Mouse (Mus musculus) CH12.LX (cell line): ENCODE measurements at regions not wholly inside any gene's neighbourhood (a gene's known extent, or its start where the extent isn't known, plus 50 kb on each side); places are given as distances from the start of the nearest gene placed in this dataset.

ENCODE experiments used
- DNase-seq: peaks from one replicate; pipeline ENCODE4 v3.0.0-alpha.2; 2013; ENCODE audit errors: extremely low read depth
- H3K27ac ChIP-seq: 2 replicates; pipeline ENCODE4 v1.5.1; 2012; ENCODE audit warnings: low read depth, mild to moderate bottlenecking, control low read depth, moderate library complexity; ENCODE audit not compliant: insufficient read depth
- H3K27me3 ChIP-seq: replicated peaks from 2 replicates; pipeline ENCODE3; 2012; ENCODE audit warnings: inconsistent platforms
- H3K36me3 ChIP-seq, 2 experiments: replicated peaks in 1 of 2; 2 replicates each; pipeline versions ENCODE3 to v1.6.1; 2012; ENCODE audit warnings: inconsistent platforms in 1 of 2, low read length in 1 of 2, mild to moderate bottlenecking in 1 of 2, mixed read lengths in 1 of 2, moderate library complexity in 1 of 2; ENCODE audit not compliant: control insufficient read depth in 1 of 2, insufficient read depth in 1 of 2
- H3K4me1 ChIP-seq, 2 experiments: 2 replicates each; pipeline ENCODE4 v1.6.1; 2012; ENCODE audit warnings: inconsistent platforms in 1 of 2, moderate library complexity in 1 of 2; ENCODE audit not compliant: insufficient read depth in 2 of 2, control insufficient read depth in 1 of 2
- H3K4me2 ChIP-seq: 2 replicates; pipeline ENCODE4 v1.6.1; 2012; ENCODE audit warnings: low read depth, mild to moderate bottlenecking, control low read depth; ENCODE audit not compliant: poor library complexity, insufficient read depth, severe bottlenecking
- H3K4me3 ChIP-seq, 3 experiments: fragments of 150-350 bp in 1 of 3; sonication (generic) in 1 of 3; replicated peaks in 1 of 3; 2 replicates each; pipeline versions ENCODE3 to v1.5.1; 2011 to 2012; ENCODE audit warnings: low read depth in 2 of 3, low read length in 2 of 3, mild to moderate bottlenecking in 2 of 3, moderate library complexity in 2 of 3, control low read depth in 1 of 3, improper control_type of control experiment in 1 of 3, inconsistent platforms in 1 of 3, mixed read lengths in 1 of 3; ENCODE audit not compliant: poor library complexity in 1 of 3
- H3K79me2 ChIP-seq: replicated peaks from 2 replicates; pipeline ENCODE4 v1.6.1; 2012; ENCODE audit warnings: mild to moderate bottlenecking, moderate library complexity; ENCODE audit not compliant: control insufficient read depth, poor library complexity, insufficient read depth, severe bottlenecking; ENCODE audit errors: extremely low read depth
- H3K9ac ChIP-seq: 2 replicates; pipeline ENCODE4 v1.6.1; 2012; ENCODE audit warnings: low read depth, mild to moderate bottlenecking, control low read depth, moderate library complexity; ENCODE audit not compliant: insufficient read depth
- H3K9me3 ChIP-seq: replicated peaks from 2 replicates; pipeline ENCODE3; 2012; ENCODE audit warnings: low read length, inconsistent platforms, mixed read lengths
- CHD2 ChIP-seq: IDR thresholded peaks from 2 replicates; pipeline ENCODE4 v1.6.1; 2011; ENCODE audit warnings: low read length, improper control_type of control experiment
- CTCF ChIP-seq, 2 experiments: IDR thresholded peaks in 1 of 2; conservative IDR thresholded peaks in 1 of 2; 2 replicates each; pipeline ENCODE4 v1.5.1; 2011 to 2012; ENCODE audit warnings: low read depth in 2 of 2, low read length in 2 of 2, improper control_type of control experiment in 1 of 2, inconsistent platforms in 1 of 2, mild to moderate bottlenecking in 1 of 2, moderate library complexity in 1 of 2
- ELF1 ChIP-seq: IDR thresholded peaks from 2 replicates; pipeline ENCODE4 v1.6.1; 2014; ENCODE audit warnings: low read depth, mild to moderate bottlenecking, inconsistent platforms, low read length, improper control_type of control experiment
- ETS1 ChIP-seq: conservative IDR thresholded peaks from 2 replicates; pipeline ENCODE4 v1.6.1; 2012; ENCODE audit warnings: low read depth, mild to moderate bottlenecking, inconsistent platforms, low read length, improper control_type of control experiment, moderate library complexity
- HCFC1 ChIP-seq: IDR thresholded peaks from 2 replicates; pipeline ENCODE4 v1.6.1; 2012; ENCODE audit warnings: low read depth, mild to moderate bottlenecking, inconsistent platforms, low read length, improper control_type of control experiment
- IRF4 ChIP-seq: IDR thresholded peaks from 2 replicates; pipeline ENCODE4 v1.6.1; 2014; ENCODE audit warnings: low read depth, mild to moderate bottlenecking, inconsistent platforms, low read length, improper control_type of control experiment
- JUN ChIP-seq: IDR thresholded peaks from 2 replicates; pipeline ENCODE4 v1.6.1; 2011; ENCODE audit warnings: low read depth, mild to moderate bottlenecking, low read length, improper control_type of control experiment, moderate library complexity; ENCODE audit not compliant: insufficient read depth
- JUND ChIP-seq: conservative IDR thresholded peaks from 2 replicates; pipeline ENCODE4 v1.6.1; 2011; ENCODE audit warnings: low read depth, low read length, improper control_type of control experiment
- KAT2A ChIP-seq: IDR thresholded peaks from 2 replicates; pipeline ENCODE4 v1.6.1; 2012; ENCODE audit warnings: low read length, improper control_type of control experiment, inconsistent platforms; ENCODE audit not compliant: insufficient replicate concordance
- MAX ChIP-seq: IDR thresholded peaks from 2 replicates; pipeline ENCODE4 v1.6.1; 2011; ENCODE audit warnings: low read length, improper control_type of control experiment
- MEF2A ChIP-seq: IDR thresholded peaks from 2 replicates; pipeline ENCODE4 v1.6.1; 2014; ENCODE audit warnings: low read depth, mild to moderate bottlenecking, inconsistent platforms, low read length, improper control_type of control experiment, borderline replicate concordance
- MYC ChIP-seq: IDR thresholded peaks from 2 replicates; pipeline ENCODE4 v1.6.1; 2011; ENCODE audit warnings: low read depth, mild to moderate bottlenecking, improper control_type of control experiment, low read length
- POLR2A ChIP-seq: IDR thresholded peaks from 2 replicates; pipeline ENCODE4 v1.6.1; 2011; ENCODE audit warnings: low read depth, mild to moderate bottlenecking, improper control_type of control experiment, low read length
- POLR2AphosphoS2 ChIP-seq: IDR thresholded peaks from 2 replicates; pipeline ENCODE4 v1.6.1; 2011; ENCODE audit warnings: low read depth, low read length, improper control_type of control experiment
- RAD21 ChIP-seq: IDR thresholded peaks from 2 replicates; pipeline ENCODE4 v1.6.1; 2011; ENCODE audit warnings: low read depth, mild to moderate bottlenecking, low read length, improper control_type of control experiment, moderate library complexity
- SIN3A ChIP-seq: IDR thresholded peaks from 2 replicates; pipeline ENCODE4 v1.6.1; 2012; ENCODE audit warnings: low read length, improper control_type of control experiment, inconsistent platforms
- SMC3 ChIP-seq: IDR thresholded peaks from 2 replicates; pipeline ENCODE4 v1.6.1; 2011; ENCODE audit warnings: low read depth, low read length, improper control_type of control experiment
- TBP ChIP-seq: conservative IDR thresholded peaks from 2 replicates; pipeline ENCODE4 v1.6.1; 2011; ENCODE audit warnings: low read depth, low read length, improper control_type of control experiment
- UBTF ChIP-seq: IDR thresholded peaks from 2 replicates; pipeline ENCODE4 v1.6.1; 2012; ENCODE audit warnings: low read depth, mild to moderate bottlenecking, inconsistent platforms, low read length, improper control_type of control experiment, moderate library complexity
- USF1 ChIP-seq: IDR thresholded peaks from 2 replicates; pipeline ENCODE4 v1.6.1; 2014; ENCODE audit warnings: low read depth, mild to moderate bottlenecking, inconsistent platforms, low read length, improper control_type of control experiment
- ZKSCAN1 ChIP-seq: IDR thresholded peaks from 2 replicates; pipeline ENCODE4 v1.6.1; 2012; ENCODE audit warnings: low read depth, inconsistent platforms, low read length, improper control_type of control experiment, borderline replicate concordance
- ZMIZ1 ChIP-seq: IDR thresholded peaks from 2 replicates; pipeline ENCODE4 v1.6.1; 2012; ENCODE audit warnings: low read depth, mild to moderate bottlenecking, inconsistent platforms, low read length, improper control_type of control experiment
- dilution Hi-C: fragments of 300-500 bp; cut with MboI; formaldehyde crosslinking; loops from 2 replicates; pipeline ENCODE4 v1.14.3; 2020; ENCODE audit warnings: low sequenced_read_pairs; ENCODE audit not compliant: extremely low pct_unique_long_range_greater_than_20kb, extremely low pct_ligation_motif_present
- in situ Hi-C: fragments of 300-500 bp; cut with MboI; formaldehyde crosslinking; loops from 3 replicates; pipeline ENCODE4 v1.14.3; 2019; ENCODE audit warnings: low sequenced_read_pairs, low pct_ligation_motif_present, low pct_unique_long_range_greater_than_20kb, mixed read lengths

DNA sequence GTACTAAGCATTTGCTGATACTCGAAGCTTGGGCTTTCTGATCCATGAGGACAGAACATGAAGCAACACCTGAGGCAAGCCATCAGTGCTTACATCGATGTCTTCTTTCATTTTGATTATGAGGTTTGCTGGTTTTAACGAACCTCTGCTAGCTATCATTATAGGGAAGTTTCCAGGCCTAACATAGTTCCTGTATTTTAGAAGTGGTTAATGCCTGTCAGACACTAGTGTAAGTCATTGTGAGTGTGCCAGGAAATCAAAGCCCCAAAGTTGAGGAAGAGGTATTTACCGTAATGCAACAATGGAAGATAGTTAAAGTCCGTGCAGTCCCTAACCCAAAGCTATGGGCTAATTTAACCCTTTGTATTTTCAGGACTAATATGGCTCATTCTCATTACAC lies 120.1 kb upstream of the Rap2b start:
- Histone ChIP-seq H3K9ac (no peak overlapping the region), H3K4me1 (no peaks in the 10 kb centered on the region), H3K4me3 (no peak overlapping the region), H3K27ac (no peak overlapping the region), H3K36me3 (no peaks in the 10 kb centered on the region), H3K27me3 (no peaks in the 10 kb centered on the region), H3K4me2 (no peak overlapping the region), H3K79me2 (no peaks in the 10 kb centered on the region), H3K9me3 (no peaks in the 10 kb centered on the region)
- in situ Hi-C loops = no loop called here
- dilution Hi-C loops = no loop called here
- no peak for DNase-seq
- TF ChIP-seq SMC3 = no peak
- no peak for TF ChIP-seq JUN
- TF ChIP-seq JUND = no peak
- TF ChIP-seq ZKSCAN1 = no peak
- no peak for TF ChIP-seq KAT2A
- TF ChIP-seq MYC = no peak
- TF ChIP-seq UBTF = no peak
- no peak for TF ChIP-seq HCFC1
- TF ChIP-seq MAX = no peak
- TF ChIP-seq IRF4 = no peak
- no peak for TF ChIP-seq USF1
- TF ChIP-seq CTCF (conservative IDR thresholded peaks at IDR 0.05 in 1 of 2, IDR thresholded peaks at IDR 0.05 in 1 of 2; ENCODE audit: low read depth in 2 of 2, low read length in 2 of 2) = no peak
- TF ChIP-seq ETS1 = no peak
- no peak for TF ChIP-seq CHD2
- TF ChIP-seq ZMIZ1 = no peak
- TF ChIP-seq POLR2A = no peak
- no peak for TF ChIP-seq POLR2AphosphoS2
- no peak for TF ChIP-seq SIN3A
- TF ChIP-seq MEF2A = no peak

DNA sequence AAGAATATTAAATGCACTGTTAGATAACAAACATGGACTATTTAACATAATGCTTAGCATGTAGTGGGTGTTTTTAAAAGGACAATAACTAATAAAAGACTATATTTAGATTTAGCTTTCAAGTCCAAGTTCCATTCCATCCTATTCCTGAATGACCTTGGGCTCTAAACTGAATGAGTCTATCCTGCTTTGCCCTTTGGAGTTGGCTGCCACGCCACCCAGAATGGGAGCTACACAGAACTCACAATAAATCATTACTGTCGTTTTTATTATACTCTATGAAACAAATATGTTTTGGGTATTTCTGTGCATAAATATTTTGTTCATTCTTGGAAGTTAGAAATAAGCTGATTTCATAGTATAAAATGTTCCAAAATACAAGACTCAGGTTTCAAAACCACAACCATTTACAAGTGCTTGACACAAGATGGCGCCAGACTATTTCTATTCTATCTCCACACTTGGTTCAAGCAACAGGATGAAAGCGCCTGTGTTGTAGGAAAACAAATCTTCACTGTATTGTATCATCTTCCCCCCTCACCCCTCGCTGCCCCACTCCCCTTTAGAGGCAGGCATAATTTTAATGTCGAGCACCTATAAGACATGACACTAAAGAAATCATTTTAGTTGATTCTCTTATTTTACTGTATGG lies 117.4 kb upstream of the Rap2b start:
- no peaks in the 10 kb centered on the region for H3K27me3 ChIP-seq
- H3K9ac ChIP-seq = no peak overlapping the region
- dilution Hi-C loops (no loop called here), in situ Hi-C loops (no loop called here)
- no peak overlapping the region for H3K27ac ChIP-seq
- H3K4me3 ChIP-seq = no peak overlapping the region
- no peaks in the 10 kb centered on the region for H3K4me1 ChIP-seq
- H3K4me2 ChIP-seq = no peak overlapping the region
- TF ChIP-seq RAD21 = peak; percentile 59
- no peak for TF ChIP-seq ELF1
- TF ChIP-seq CTCF (conservative IDR thresholded peaks at IDR 0.05 in 1 of 2, IDR thresholded peaks at IDR 0.05 in 1 of 2; ENCODE audit: low read depth in 2 of 2, low read length in 2 of 2) = peak; percentile 46 to 53
- TF ChIP-seq IRF4 = no peak
- TF ChIP-seq SMC3 = peak; percentile 14; the same call in 1 of the 2 replicates
- TF ChIP-seq TBP = no peak
- no peaks in the 10 kb centered on the region for H3K79me2 ChIP-seq
- peak; percentile 45 for DNase-seq
- no peaks in the 10 kb centered on the region for H3K36me3 ChIP-seq
- H3K9me3 ChIP-seq = no peaks in the 10 kb centered on the region
